Mouse (Mus musculus): ENCODE measurements around the gene Slc44a4.

GRCm38 (mm10) chr17:34915410-34915831 is 1.2 kb downstream of the Slc44a4 start:
- TF ChIP-seq CTCF (IDR thresholded peaks at IDR 0.05; ENCODE audit: borderline replicate concordance, control insufficient read depth, extremely low read depth, insufficient read depth, low read length, poor library complexity) (no peak), POLR2A (IDR thresholded peaks at IDR 0.05; ENCODE audit: control insufficient read depth, extremely low read depth, insufficient read depth, low read length, poor library complexity) (no peak)
